Mouse (Mus musculus): ENCODE measurements around the gene Fam118b. TPM values are rescaled to one million over a fixed set of nuclear protein-coding genes. Genes with fewer than 3 reads are reported as not detected.

The Fam118b gene
- polyA plus RNA-seq, 1 experiment from 2014 or later: 69.3 TPM

DNA sequence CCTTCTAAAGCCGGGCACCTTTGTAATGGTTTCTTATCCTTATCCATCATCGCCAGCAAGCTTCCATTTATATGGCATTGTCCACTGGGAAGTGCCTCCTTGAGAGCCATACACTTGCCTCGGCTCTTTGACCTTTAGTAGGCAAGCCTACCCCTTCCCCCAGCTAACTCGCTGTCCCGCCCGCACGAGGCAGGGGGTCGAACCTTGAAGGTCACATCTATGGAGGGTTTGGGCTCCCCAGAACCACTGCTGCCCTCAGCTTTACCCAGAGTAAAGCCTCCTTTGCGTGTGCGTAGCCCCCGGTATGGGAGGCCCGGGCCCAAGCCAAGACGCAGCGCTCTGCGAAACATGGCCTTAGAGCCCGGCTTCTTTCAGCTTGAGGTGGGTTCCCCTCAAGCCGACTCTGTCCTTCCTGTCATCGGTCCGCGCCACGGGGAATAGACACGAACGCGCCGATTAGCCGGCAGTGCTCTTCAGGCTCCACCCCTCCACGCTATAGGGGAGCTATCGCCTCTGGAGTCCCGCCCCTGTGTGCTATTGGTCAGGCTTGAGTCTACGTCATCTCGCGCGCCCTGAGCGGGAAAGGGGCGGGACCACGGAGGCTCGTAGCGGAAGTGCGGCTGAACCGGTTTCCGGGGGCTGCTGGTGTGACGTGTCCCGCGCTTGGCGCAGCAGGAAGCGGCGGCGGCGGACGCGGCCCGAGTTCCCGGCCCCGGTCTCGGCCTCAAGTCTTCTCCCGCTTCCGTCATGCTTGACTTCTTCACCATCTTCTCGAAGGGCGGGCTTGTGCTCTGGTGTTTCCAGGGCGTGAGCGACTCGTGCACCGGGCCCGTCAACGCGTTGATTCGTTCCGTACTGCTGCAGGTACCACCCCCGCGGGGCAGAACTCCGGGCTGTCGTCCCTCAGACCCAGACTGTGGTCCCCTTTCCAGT is 56.8 kb downstream of the Fam118b start, which contains the start of gene Foxred1:
Gene Foxred1 (minus strand): TSS at position 514 of the 933 bp plus-strand sequence.
- ATAC-seq (ENCODE audit: low FRiP score, low read depth): peak; percentile 100

DNA sequence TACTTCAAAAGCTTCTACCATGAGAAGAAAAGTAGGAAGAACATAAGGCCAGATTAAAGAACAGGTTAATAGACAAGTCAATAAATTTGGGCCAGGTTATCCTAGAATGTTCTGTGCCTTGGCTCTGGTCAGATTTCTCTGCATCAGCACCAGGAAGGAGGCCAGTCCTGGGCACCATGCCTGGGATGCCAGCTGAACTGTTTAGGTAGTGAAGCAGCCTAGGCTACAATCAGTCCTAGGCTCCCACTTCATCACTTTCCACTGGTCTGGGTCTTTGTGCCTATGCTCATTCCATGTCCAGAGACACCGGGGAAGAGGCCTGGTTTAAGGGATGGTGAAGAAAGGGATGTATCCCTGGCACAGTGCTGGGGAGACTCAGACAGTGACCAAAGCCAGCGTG is 63.2 kb downstream of the Fam118b start:
- no peak for ATAC-seq (ENCODE audit: low FRiP score, low read depth)
- 97% methylated on average over 2 of the region's 2 CpGs for WGBS
- Histone ChIP-seq H3K9ac (replicated peaks) (no peak overlapping the region), H3K4me1 (peaks cover 9% of the 10 kb centered on the region; the same call in 1 of the 2 replicates), H3K9me3 (no peaks in the 10 kb centered on the region), H3K36me3 (peaks cover 41% of the 10 kb centered on the region), H3K4me2 (replicated peaks) (no peak overlapping the region), H3K27ac (replicated peaks) (no peak overlapping the region), H3K4me3 (no peak overlapping the region), H3K27me3 (no peaks in the 10 kb centered on the region)

More for the DNA sequence above, 56.8 kb downstream of the Fam118b start, which contains the start of gene Foxred1:
- Histone ChIP-seq H3K9me3 (no peaks in the 10 kb centered on the region), H3K36me3 (peaks cover 58% of the 10 kb centered on the region), H3K4me3 (peak within 1 kb of the TSS; percentile 87), H3K27me3 (no peaks in the 10 kb centered on the region), H3K27ac (replicated peaks) (peak within 1 kb of the TSS; percentile 89), H3K9ac (replicated peaks) (peak within 1 kb of the TSS; percentile 85), H3K4me2 (replicated peaks) (peak within 1 kb of the TSS; percentile 91), H3K4me1 (peaks cover 16% of the 10 kb centered on the region)
- under 1% methylated on average over 72 of the region's 72 CpGs for WGBS

DNA sequence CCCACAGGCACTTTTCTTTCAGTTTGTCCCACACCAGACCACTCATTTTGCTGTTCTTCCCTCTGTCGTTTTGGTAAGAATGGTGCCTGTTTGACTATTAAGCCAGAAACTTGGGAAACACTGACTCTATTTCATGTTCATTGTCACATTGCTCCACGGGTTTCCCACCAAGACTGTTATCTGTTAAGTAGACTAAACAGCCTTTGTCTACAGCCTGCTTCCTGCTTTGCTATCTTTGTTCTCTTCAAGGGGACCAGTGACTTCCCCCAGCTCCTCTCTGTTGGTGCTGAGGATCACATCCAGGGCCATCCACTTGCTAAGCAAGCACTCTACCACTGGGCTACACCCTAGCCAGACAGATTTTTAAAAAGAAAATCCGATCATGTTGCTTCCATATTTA is 64.1 kb downstream of the Fam118b start:
- H3K27ac ChIP-seq (replicated peaks): no peak overlapping the region
- H3K36me3 ChIP-seq: peaks cover 41% of the 10 kb centered on the region
- H3K4me2 ChIP-seq (replicated peaks): no peak overlapping the region
- H3K4me3 ChIP-seq: no peak overlapping the region
- no peak for ATAC-seq (ENCODE audit: low FRiP score, low read depth)
- no peaks in the 10 kb centered on the region for H3K9me3 ChIP-seq
- no peak overlapping the region for H3K9ac ChIP-seq (replicated peaks)
- H3K27me3 ChIP-seq: no peaks in the 10 kb centered on the region
- peaks cover 17% of the 10 kb centered on the region for H3K4me1 ChIP-seq
- WGBS: 78% methylated on average over 3 of the region's 3 CpGs

DNA sequence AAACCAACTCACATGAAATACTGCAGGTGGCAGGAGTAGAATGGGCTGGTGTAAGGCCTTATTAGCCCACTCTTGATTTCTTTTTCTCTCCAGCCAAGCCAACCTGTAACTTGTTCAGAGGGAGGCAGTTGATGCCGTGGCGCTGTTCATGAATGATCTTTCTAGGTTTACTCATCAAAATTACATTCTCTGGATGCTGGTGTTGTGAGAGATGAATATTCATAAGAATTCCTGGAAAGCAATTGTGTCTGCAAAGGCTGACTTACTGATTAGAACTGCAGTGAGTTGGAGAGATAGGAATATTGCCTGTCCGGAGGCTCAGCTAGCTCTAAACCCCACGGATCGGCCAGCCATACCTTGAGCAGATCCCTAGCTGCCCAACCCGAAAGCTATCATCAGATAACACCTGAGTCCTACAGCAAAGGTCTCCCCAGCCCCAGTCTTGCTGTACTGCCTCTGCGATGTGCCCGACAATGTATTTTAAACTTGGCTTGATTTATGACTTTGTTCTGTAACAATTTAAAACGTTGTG is 67.0 kb downstream of the Fam118b start:
- H3K9ac ChIP-seq (replicated peaks): peak overlapping the region; percentile 72; the same call in 1 of the 2 replicates
- no peak overlapping the region for H3K27ac ChIP-seq (replicated peaks)
- no peak for ATAC-seq (ENCODE audit: low FRiP score, low read depth)
- peak overlapping the region; percentile 77 for H3K4me2 ChIP-seq (replicated peaks)
- H3K4me1 ChIP-seq: peaks cover 17% of the 10 kb centered on the region
- no peaks in the 10 kb centered on the region for H3K27me3 ChIP-seq
- H3K36me3 ChIP-seq: peaks cover 13% of the 10 kb centered on the region
- 66% methylated on average over 9 of the region's 9 CpGs for WGBS
- no peaks in the 10 kb centered on the region for H3K9me3 ChIP-seq
- peak overlapping the region; percentile 71 for H3K4me3 ChIP-seq

DNA sequence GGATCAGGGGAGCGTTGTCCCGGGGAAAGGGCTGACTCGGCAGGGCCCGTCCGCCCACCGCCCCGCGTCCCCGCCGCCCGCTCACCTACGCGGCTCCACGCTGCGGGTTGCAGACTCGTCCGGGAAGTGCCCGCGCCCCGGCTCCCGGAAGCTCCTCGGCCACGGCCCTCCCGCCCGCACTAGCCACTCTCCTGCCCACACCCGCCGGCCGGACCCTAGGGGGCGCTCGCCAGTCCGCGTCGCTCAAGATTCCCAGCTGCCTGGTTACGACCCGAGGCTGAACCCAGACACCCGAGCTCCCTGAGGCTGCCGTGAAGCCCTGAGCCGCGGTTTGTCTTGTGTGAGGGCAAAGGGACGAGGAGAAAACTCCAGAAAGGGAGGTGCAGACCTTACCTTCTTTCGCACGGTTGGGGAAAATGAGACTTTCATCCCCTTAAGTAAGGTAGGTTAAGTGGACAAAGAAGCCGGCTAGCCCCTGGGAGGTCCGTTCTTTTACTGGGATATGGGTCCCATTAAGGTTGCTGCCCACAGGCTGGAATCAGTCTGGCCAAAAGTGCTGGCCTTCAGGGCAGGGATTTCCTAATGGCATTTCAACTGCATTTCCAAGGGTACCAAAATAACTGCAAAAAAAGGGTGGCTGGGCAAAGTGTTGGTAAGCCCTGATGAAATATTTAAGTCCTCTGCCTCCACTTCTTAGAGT is 67.7 kb downstream of the Fam118b start, which contains the start of the genes Srpr and Tirap:
Gene Srpr (plus strand): TSS at position 404 of the 700 bp plus-strand sequence.
Gene Tirap (minus strand): TSS at position 520 of the 700 bp plus-strand sequence.
- peak within 1 kb of the TSS; percentile 72 for H3K9ac ChIP-seq (replicated peaks)
- no peaks in the 10 kb centered on the region for H3K27me3 ChIP-seq
- no peaks in the 10 kb centered on the region for H3K9me3 ChIP-seq
- ATAC-seq (ENCODE audit: low FRiP score, low read depth): peak; percentile 94
- H3K36me3 ChIP-seq: peaks cover 6% of the 10 kb centered on the region
- peak within 1 kb of the TSS; percentile 71 for H3K4me3 ChIP-seq
- H3K27ac ChIP-seq (replicated peaks): peak within 1 kb of the TSS; percentile 52; the same call in 1 of the 2 replicates
- H3K4me1 ChIP-seq: peaks cover 17% of the 10 kb centered on the region
- WGBS: under 1% methylated on average over 33 of the region's 44 CpGs
- H3K4me2 ChIP-seq (replicated peaks): peak within 1 kb of the TSS; percentile 77

DNA sequence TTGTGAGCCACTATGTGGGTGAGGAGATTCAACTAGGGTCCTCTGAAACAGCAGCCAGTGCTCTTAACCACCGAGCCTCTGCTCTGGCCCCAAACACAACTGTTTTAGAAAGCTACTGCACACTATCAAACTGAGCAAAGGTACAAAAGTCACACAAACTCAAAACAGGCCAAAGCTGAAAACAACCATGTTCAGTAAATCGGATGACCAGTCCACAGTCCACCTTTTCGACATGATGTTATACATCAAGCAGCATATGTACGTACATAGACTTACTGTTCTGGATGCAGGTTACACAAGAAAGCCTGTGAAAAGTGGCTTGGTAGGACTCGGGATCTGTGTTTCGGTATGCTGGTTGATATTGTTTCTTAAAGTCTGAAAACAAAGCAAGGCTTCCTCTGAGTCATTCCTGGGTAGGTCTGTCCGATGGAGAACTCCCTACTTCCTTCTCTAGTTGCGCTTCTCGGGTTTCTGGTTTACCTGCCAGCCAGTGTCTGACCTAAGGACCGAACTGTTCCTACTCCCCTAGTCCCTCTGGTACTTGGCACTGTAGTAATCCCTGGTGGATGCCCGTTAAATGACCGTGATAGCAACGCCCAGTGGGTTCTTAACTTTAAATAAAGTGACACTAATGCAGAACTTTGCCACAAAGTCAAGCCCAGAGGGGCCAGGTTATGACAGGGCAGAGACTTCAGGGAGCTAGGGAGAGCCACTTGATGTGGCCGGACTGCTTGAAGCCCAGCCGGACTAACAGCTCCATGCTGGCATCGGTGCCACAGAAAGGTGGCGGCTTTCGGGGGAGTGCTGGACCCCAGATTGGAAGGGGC is 68.4 kb downstream of the Fam118b start:
- Histone ChIP-seq H3K36me3 (no peaks in the 10 kb centered on the region), H3K4me3 (peak overlapping the region; percentile 71), H3K9ac (replicated peaks) (peak overlapping the region; percentile 72), H3K4me2 (replicated peaks) (peak overlapping the region; percentile 77), H3K4me1 (peaks cover 17% of the 10 kb centered on the region), H3K9me3 (no peaks in the 10 kb centered on the region), H3K27ac (replicated peaks) (0 out of 2 replicates have a peak overlapping the region, but pooled peaks have one; percentile 52), H3K27me3 (no peaks in the 10 kb centered on the region)
- peak; percentile 81 for ATAC-seq (ENCODE audit: low FRiP score, low read depth)
- WGBS: 27% methylated on average over 18 of the region's 18 CpGs

DNA sequence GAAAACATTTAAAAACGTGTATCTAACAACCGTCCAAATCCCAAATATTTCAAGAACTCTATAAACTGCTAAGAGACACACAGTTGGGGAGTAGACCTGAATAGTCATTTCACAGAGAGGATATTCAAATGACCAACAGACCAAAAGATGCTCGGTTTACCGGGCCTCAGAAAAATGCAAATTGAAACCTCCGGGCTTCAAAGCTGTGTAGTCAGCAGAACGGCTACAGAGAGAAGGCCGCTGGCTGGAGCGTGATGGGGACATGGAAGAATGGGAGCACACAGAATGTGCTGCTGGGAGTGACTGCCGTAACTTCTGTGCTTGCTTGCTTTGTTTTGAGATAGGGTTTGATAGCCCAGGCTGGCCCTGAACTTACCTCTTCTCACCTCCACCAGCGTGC is 69.3 kb downstream of the Fam118b start:
- no peaks in the 10 kb centered on the region for H3K36me3 ChIP-seq
- peaks cover 17% of the 10 kb centered on the region for H3K4me1 ChIP-seq
- H3K9ac ChIP-seq (replicated peaks): no peak overlapping the region
- H3K4me2 ChIP-seq (replicated peaks): no peak overlapping the region
- H3K9me3 ChIP-seq: no peaks in the 10 kb centered on the region
- H3K27me3 ChIP-seq: no peaks in the 10 kb centered on the region
- WGBS: 79% methylated on average over 10 of the region's 10 CpGs
- H3K27ac ChIP-seq (replicated peaks): no peak overlapping the region
- no peak for ATAC-seq (ENCODE audit: low FRiP score, low read depth)
- no peak overlapping the region for H3K4me3 ChIP-seq

DNA sequence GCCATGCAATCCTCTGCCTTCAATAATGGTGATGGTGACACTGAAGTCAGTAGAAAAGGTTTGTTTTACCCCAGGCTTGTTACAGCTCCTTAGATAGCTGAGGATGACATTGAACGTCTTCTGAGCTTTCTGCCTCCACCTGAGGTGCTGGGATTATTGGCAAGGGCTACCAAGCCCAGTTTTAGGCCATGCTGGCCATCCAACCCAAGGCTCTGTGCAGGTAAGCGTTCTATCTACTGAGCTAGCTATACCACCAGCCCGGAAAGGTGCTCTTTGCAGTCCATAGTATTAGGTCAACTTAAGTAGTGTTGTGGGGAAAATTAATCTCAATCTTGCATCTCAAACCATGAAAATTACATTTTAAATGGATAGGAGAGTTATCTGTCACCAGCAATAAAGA is 70.0 kb downstream of the Fam118b start:
- WGBS: 90% methylated on average over 3 of the region's 3 CpGs
- Histone ChIP-seq H3K36me3 (no peaks in the 10 kb centered on the region), H3K4me1 (peaks cover 17% of the 10 kb centered on the region), H3K27ac (replicated peaks) (no peak overlapping the region), H3K4me3 (no peak overlapping the region), H3K9ac (replicated peaks) (no peak overlapping the region), H3K4me2 (replicated peaks) (no peak overlapping the region), H3K9me3 (no peaks in the 10 kb centered on the region), H3K27me3 (no peaks in the 10 kb centered on the region)
- ATAC-seq (ENCODE audit: low FRiP score, low read depth): no peak

DNA sequence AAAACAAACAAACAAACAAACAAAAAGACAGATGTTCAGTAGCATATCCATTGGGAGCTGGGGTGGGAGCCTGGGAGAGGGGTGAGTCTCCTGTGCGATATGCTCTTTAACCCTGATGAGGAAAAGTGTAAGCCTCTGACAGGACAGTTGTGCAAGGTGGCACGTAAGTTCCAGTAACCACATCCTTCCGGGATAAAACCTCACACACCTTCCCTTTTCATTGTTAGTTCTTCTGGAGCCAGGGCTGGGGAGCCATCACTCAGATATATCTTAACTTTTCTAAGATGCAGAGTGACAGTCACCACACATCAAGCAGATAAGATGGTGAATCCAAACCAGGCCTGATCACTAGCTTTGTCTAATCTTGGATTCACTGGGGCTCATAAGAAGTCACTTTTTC is 73.6 kb downstream of the Fam118b start:
- H3K4me1 ChIP-seq: peaks cover 4% of the 10 kb centered on the region; the same call in 1 of the 2 replicates
- H3K36me3 ChIP-seq: peaks cover 5% of the 10 kb centered on the region; the same call in 1 of the 2 replicates
- H3K4me3 ChIP-seq: no peak overlapping the region
- H3K9ac ChIP-seq (replicated peaks): no peak overlapping the region
- H3K4me2 ChIP-seq (replicated peaks): no peak overlapping the region
- H3K27me3 ChIP-seq: no peaks in the 10 kb centered on the region
- WGBS: 96% methylated on average over 3 of the region's 3 CpGs
- H3K9me3 ChIP-seq: no peaks in the 10 kb centered on the region
- ATAC-seq (ENCODE audit: low FRiP score, low read depth): no peak
- no peak overlapping the region for H3K27ac ChIP-seq (replicated peaks)

DNA sequence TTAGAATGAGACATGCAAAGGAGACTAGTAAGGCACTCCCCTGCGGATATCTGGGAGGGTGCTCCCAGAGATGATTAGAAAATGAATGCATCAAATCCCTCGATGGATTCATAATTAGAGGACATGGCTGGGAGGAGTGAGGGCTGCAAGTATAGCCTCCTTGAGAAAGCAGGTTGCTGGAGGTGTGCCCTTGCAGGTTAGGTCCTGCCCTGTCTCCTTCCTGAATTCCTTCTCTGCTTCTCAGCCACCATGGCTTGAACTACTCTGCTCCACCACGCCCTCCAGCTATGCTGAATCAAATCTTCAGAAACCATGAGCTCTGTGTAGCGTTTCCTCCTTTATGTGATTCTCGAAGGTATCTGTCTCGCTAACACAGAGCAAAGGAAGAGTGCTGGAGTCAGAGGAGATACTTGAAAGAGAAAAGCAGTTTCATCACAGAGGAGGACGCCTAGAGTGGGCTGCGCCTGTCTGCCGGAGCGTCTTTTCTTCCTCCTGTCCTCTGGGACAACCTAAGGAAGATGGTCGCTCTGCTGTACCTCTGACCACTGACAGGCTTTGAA is 74.5 kb downstream of the Fam118b start:
- H3K27ac ChIP-seq (replicated peaks): no peak overlapping the region
- H3K4me1 ChIP-seq: no peaks in the 10 kb centered on the region
- H3K36me3 ChIP-seq: peaks cover 15% of the 10 kb centered on the region
- no peaks in the 10 kb centered on the region for H3K27me3 ChIP-seq
- 81% methylated on average over 11 of the region's 11 CpGs for WGBS
- no peaks in the 10 kb centered on the region for H3K9me3 ChIP-seq
- no peak for ATAC-seq (ENCODE audit: low FRiP score, low read depth)
- no peak overlapping the region for H3K9ac ChIP-seq (replicated peaks)
- no peak overlapping the region for H3K4me2 ChIP-seq (replicated peaks)
- H3K4me3 ChIP-seq: no peak overlapping the region

DNA sequence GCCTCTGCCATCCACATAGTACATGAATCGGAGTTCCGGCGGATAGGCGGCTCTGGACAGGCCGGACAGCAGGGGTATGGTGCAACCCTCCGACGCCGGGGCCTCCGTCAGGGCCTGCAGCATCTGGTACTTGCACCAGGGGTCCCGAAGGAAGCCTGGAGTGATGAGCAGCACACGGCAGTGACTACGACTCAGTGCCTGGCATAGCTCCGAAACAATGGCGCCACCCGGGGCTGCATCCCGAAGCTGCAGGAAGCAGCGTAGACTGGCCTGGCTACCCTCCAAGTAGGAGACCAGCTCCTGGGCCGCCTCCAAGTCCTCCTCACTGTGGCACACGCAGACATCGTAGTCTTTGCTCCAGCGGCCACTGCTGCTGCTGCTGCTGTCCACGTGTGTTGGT is 78.9 kb downstream of the Fam118b start:
- 78% methylated on average over 22 of the region's 22 CpGs for WGBS
- no peak for ATAC-seq (ENCODE audit: low FRiP score, low read depth)
- H3K36me3 ChIP-seq: peaks cover 28% of the 10 kb centered on the region

More for the DNA sequence above, 78.9 kb downstream of the Fam118b start:
- Histone ChIP-seq H3K4me1 (no peaks in the 10 kb centered on the region), H3K9me3 (no peaks in the 10 kb centered on the region), H3K9ac (replicated peaks) (no peak overlapping the region), H3K4me2 (replicated peaks) (no peak overlapping the region), H3K4me3 (no peak overlapping the region), H3K27me3 (no peaks in the 10 kb centered on the region), H3K27ac (replicated peaks) (no peak overlapping the region)
